Mouse (Mus musculus): ENCODE measurements around the gene Nhlh2.

- peak; percentile 8 to 57; a peak in 2 of 4 replicates for TF ChIP-seq CTCF (conservative IDR thresholded peaks at IDR 0.05 in 1 of 2, IDR thresholded peaks at IDR 0.05 in 1 of 2; ENCODE audit: low read depth in 2 of 2, low read length in 2 of 2)
- TF ChIP-seq POLR2A (IDR thresholded peaks at IDR 0.05; ENCODE audit: low read depth, low read length): no peak
Measured at GRCm38 (mm10) chr3:102045071-102045470, 35.2 kb downstream of the Nhlh2 start.

Measured in CH12.LX (cell line).